Mouse (Mus musculus): ENCODE data around the gene Prdm16.

GRCm38 (mm10) chr4:154328836-154329235 lies 307.8 kb downstream of the Prdm16 start:
- TF ChIP-seq CTCF (IDR thresholded peaks at IDR 0.05; ENCODE audit: control insufficient read depth, insufficient read depth, insufficient read length) (no peak), USF1 (IDR thresholded peaks at IDR 0.05; ENCODE audit: low read depth) (no peak), MYOD1 (IDR thresholded peaks at IDR 0.05; ENCODE audit: control insufficient read depth, insufficient read length, low read depth) (no peak)

Measured in C2C12 (cell line).